In genomic region chr5:36716816-36717215, GRCm38 (mm10) we compare ENCODE assay signal across 24 mouse cellular contexts.
"Had no signal": no experiment of that assay in that cellular context is flagged by ENCODE, and none has a peak within 500 bp of the region (broad histone marks: within the 10 kb centered on the region; RNA-seq: fewer than 3 reads in every experiment).

No protein-coding gene starts in this region.

- H3K9ac ChIP-seq: limb, embryonic 12.5 days; limb, embryonic 15.5 days; liver, embryonic 14.5 days; lung, embryonic 15.5 days; midbrain, embryonic 13.5 days; neural tube, embryonic 13.5 days; stomach, embryonic 15.5 days had no signal

- H3K4me2 ChIP-seq: limb, embryonic 12.5 days; limb, embryonic 15.5 days; lung, embryonic 15.5 days; midbrain, embryonic 13.5 days; neural tube, embryonic 13.5 days; stomach, embryonic 15.5 days had no signal

- H3K9me3 ChIP-seq: limb, embryonic 12.5 days; limb, embryonic 15.5 days; lung, embryonic 15.5 days; megakaryocyte, embryonic 14.5 days; midbrain, embryonic 10.5 days; midbrain, embryonic 13.5 days; neural tube, embryonic 13.5 days; stomach, embryonic 15.5 days had no signal

- ATAC-seq: midbrain, embryonic 13.5 days; midbrain, embryonic 16.5 days had no signal

- H3K4me3 ChIP-seq: limb, embryonic 12.5 days; limb, embryonic 15.5 days; lung, embryonic 15.5 days; megakaryocyte, embryonic 14.5 days; midbrain, embryonic 10.5 days; midbrain, embryonic 13.5 days; myocyte; neural tube, embryonic 13.5 days; stomach, embryonic 15.5 days had no signal

- H3K36me3 ChIP-seq: limb, embryonic 12.5 days; limb, embryonic 15.5 days; lung, embryonic 15.5 days; midbrain, embryonic 10.5 days; midbrain, embryonic 13.5 days; neural tube, embryonic 13.5 days; stomach, embryonic 15.5 days had no signal

- H3K27me3 ChIP-seq: limb, embryonic 15.5 days; midbrain, embryonic 13.5 days; neural tube, embryonic 13.5 days; stomach, embryonic 15.5 days had no signal

- DNase-seq: kidney, adult 9 months; kidney, postnatal 14 days; kidney, postnatal 4 days; left cerebral cortex, postnatal 4 days; lung, adult 18-20 months; lung, postnatal 10 days; lung, postnatal 36 days; retina, postnatal 1 day; right cerebral cortex, postnatal 25 days; spleen, adult 18-20 months; thymus, adult 2 months; thymus, postnatal 14 days; thymus, postnatal 4 days had no signal

- H3K27ac ChIP-seq: limb, embryonic 12.5 days; limb, embryonic 15.5 days; liver, embryonic 14.5 days; lung, embryonic 15.5 days; midbrain, embryonic 10.5 days; midbrain, embryonic 13.5 days; neural tube, embryonic 13.5 days; stomach, embryonic 15.5 days had no signal
